Mouse (Mus musculus): ENCODE measurements around the gene Atp1a1. TPM values are rescaled to one million over a fixed set of nuclear protein-coding genes. Genes with fewer than 3 reads are reported as not detected.

The Atp1a1 gene
- polyA plus RNA-seq, 1 experiment from 2014 or later = 270 TPM

GRCm38 (mm10) chr3:101611012-101611812 is 6.7 kb upstream of the Atp1a1 start:
- WGBS = 76% methylated on average over 8 of the region's 8 CpGs
- ATAC-seq (replicated peaks; ENCODE audit: insufficient number of reproducible peaks, insufficient read depth, low FRiP score, low read depth) = no peak
- Histone ChIP-seq H3K9ac (no peak overlapping the region), H3K4me1 (replicated peaks) (peaks cover 3% of the 10 kb centered on the region; the same call in 1 of the 2 replicates), H3K4me3 (no peak overlapping the region), H3K4me2 (no peak overlapping the region), H3K27ac (no peak overlapping the region), H3K9me3 (replicated peaks) (no peaks in the 10 kb centered on the region), H3K36me3 (no peaks in the 10 kb centered on the region), H3K27me3 (no peaks in the 10 kb centered on the region)

DNA sequence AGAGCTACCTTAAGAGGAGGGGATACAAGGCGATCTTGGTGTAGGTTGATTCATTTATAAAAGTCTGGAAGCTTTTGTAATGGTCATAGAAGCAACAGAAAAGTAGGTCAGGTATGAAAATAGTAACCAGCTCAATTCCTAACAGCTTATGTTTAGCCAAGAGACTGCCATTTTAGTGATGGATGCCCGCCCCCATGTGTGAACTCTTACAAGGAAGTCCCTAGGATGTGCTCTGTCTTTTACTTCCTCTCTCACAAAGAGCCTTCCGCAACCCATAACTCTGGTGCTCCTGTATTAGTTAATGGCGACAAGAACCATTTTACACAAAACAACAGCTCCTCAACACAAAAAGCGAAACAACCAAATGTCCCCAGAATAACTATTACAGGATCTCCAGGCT is 4.8 kb upstream of the Atp1a1 start:
- Histone ChIP-seq H3K9ac (no peak overlapping the region), H3K36me3 (no peaks in the 10 kb centered on the region), H3K4me2 (no peak overlapping the region), H3K27me3 (no peaks in the 10 kb centered on the region), H3K4me3 (no peak overlapping the region), H3K27ac (no peak overlapping the region), H3K4me1 (replicated peaks) (peaks cover 11% of the 10 kb centered on the region; the same call in 1 of the 2 replicates), H3K9me3 (replicated peaks) (no peaks in the 10 kb centered on the region)
- no peak for ATAC-seq (replicated peaks; ENCODE audit: insufficient number of reproducible peaks, insufficient read depth, low FRiP score, low read depth)
- 87% methylated on average over 5 of the region's 5 CpGs for WGBS

GRCm38 (mm10) chr3:101606861-101607455 is 2.5 kb upstream of the Atp1a1 start:
- ATAC-seq (replicated peaks; ENCODE audit: insufficient number of reproducible peaks, insufficient read depth, low FRiP score, low read depth) = no peak
- Histone ChIP-seq H3K9ac (no peak overlapping the region), H3K4me3 (no peak overlapping the region), H3K4me1 (replicated peaks) (peaks cover 18% of the 10 kb centered on the region), H3K27me3 (no peaks in the 10 kb centered on the region), H3K36me3 (no peaks in the 10 kb centered on the region), H3K9me3 (replicated peaks) (no peaks in the 10 kb centered on the region), H3K4me2 (no peak overlapping the region), H3K27ac (no peak overlapping the region)
- 77% methylated on average over 7 of the region's 7 CpGs for WGBS

- no peak overlapping the region for H3K4me2 ChIP-seq
- 19% methylated on average over 2 of the region's 2 CpGs for WGBS
- no peak for ATAC-seq (replicated peaks; ENCODE audit: insufficient number of reproducible peaks, insufficient read depth, low FRiP score, low read depth)
These were observed 1.2 kb upstream of the Atp1a1 start for GRCm38 (mm10) chr3:101605721-101606120.

DNA sequence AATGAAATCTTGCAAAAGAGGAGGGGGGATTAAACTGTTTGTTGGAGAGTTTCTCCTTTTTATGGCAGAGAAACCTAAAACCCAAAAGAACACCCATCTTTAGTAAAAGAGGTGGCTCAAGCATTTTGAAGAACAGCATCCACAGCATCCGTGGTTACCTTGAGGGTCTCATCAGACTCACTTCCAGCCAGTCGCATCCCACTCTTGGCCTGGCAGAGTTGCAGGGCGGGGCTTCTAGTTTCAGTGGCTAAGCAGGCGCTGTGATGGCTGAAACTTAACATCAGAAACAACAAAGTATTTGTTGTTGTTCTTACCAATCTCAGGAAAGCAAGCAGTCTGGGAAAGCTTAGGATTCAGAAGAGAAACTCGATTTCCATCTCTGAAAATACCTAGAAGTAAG is 807 bp upstream of the Atp1a1 start:
- H3K36me3 ChIP-seq = no peaks in the 10 kb centered on the region
- WGBS = 19% methylated on average over 5 of the region's 5 CpGs
- no peaks in the 10 kb centered on the region for H3K27me3 ChIP-seq
- peak overlapping the region; percentile 89 for H3K4me3 ChIP-seq
- H3K9me3 ChIP-seq (replicated peaks) = no peaks in the 10 kb centered on the region
- no peak for ATAC-seq (replicated peaks; ENCODE audit: insufficient number of reproducible peaks, insufficient read depth, low FRiP score, low read depth)
- peak overlapping the region; percentile 100; the same call in 1 of the 2 replicates for H3K27ac ChIP-seq
- H3K4me1 ChIP-seq (replicated peaks) = peaks cover 34% of the 10 kb centered on the region
- H3K4me2 ChIP-seq = peak overlapping the region; percentile 91
- H3K9ac ChIP-seq = peak overlapping the region; percentile 99; the same call in 1 of the 2 replicates

More at GRCm38 (mm10) chr3:101605721-101606120, 1.2 kb upstream of the Atp1a1 start:
- Histone ChIP-seq H3K4me3 (no peak overlapping the region), H3K9me3 (replicated peaks) (no peaks in the 10 kb centered on the region), H3K27me3 (no peaks in the 10 kb centered on the region), H3K27ac (peak overlapping the region; percentile 100; the same call in 1 of the 2 replicates), H3K4me1 (replicated peaks) (peaks cover 29% of the 10 kb centered on the region), H3K9ac (no peak overlapping the region), H3K36me3 (no peaks in the 10 kb centered on the region)

DNA sequence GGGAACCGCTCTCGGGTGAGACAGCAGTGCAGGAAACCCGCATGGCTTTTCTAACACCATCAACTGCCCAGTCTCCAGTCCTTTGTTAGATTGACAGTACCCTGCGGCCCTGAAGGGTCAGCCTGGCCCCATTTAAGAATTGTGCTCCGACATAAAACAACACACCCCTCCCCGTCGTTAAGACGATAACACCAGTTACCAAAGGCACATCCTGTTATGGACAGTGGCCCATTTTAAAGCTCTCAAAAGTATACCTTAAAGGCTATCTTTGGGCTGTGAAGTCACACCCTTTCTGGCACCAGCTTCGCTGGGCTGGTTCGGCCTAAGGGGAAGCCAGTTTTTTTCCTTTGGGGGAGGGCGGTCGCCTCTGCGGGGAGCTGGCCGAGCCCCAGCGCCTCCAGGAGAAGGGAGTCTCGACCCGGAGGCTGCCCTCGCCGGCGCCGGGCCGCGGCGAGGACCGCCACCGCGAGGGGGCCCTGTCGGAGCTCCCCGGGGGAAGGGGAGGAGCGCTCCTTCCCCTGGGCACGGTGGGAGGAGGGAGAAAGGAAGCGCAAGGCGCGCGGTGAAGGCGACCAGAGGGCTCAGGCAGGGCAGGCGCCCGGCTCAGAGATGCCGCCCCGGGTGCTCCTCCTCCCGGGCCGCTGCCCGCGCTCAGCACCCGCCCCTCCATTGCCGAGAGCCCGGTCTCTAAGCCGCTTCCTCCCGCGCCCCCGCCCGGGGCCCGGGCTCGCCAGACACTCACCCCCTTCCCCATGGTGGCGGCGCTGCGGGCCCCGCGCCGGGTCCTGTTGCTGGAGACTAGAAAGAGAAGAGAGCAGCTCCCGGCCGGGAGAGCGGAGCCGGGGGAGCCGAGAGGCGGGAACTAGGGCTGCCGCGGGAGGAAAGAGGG is 579 bp downstream of the Atp1a1 start:
- peak; percentile 75 for ATAC-seq (replicated peaks; ENCODE audit: insufficient number of reproducible peaks, insufficient read depth, low FRiP score, low read depth)
- peak overlapping the region; percentile 100 for H3K27ac ChIP-seq
- H3K4me3 ChIP-seq = peak overlapping the region; percentile 89
- peaks cover 47% of the 10 kb centered on the region for H3K4me1 ChIP-seq (replicated peaks)
- H3K9me3 ChIP-seq (replicated peaks) = no peaks in the 10 kb centered on the region
- peak overlapping the region; percentile 99 for H3K9ac ChIP-seq
- H3K4me2 ChIP-seq = peak overlapping the region; percentile 91
- H3K27me3 ChIP-seq = no peaks in the 10 kb centered on the region
- H3K36me3 ChIP-seq = no peaks in the 10 kb centered on the region
- WGBS = under 1% methylated on average over 58 of the region's 68 CpGs

GRCm38 (mm10) chr3:101603194-101603593 is 1.3 kb downstream of the Atp1a1 start:
- Histone ChIP-seq H3K27me3 (no peaks in the 10 kb centered on the region), H3K9ac (peak overlapping the region; percentile 99), H3K4me1 (replicated peaks) (peaks cover 54% of the 10 kb centered on the region), H3K36me3 (no peaks in the 10 kb centered on the region), H3K9me3 (replicated peaks) (no peaks in the 10 kb centered on the region), H3K4me3 (peak overlapping the region; percentile 89), H3K4me2 (peak overlapping the region; percentile 91), H3K27ac (peak overlapping the region; percentile 100)
- ATAC-seq (replicated peaks; ENCODE audit: insufficient number of reproducible peaks, insufficient read depth, low FRiP score, low read depth) = no peak
- 16% methylated on average over 7 of the region's 7 CpGs for whole genome bisulfite sequencing

DNA sequence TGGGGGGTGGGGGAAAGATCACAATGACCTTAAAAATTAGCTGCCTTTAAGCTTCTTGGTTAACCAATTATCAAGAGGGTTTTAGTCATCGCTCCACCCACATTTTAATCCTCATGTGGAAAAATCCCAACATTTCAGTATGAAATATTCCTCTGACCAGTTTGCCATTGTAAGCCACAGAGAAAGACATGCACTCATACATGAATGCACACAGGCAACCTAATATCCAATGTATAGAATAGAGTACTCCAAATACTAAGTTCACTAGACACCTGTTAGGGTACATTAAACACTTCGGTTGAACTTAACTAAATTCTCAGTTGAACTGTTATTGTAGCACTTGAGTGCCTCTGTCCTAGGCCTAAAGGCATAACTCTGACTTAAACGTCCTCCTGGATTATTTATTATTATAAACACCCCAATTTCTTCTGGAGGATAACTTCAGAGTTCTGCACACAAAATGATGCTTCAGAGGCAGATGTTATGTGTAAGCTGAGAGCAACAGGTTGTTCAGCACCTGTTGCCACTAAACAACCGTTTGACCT is 1.9 kb downstream of the Atp1a1 start:
- H3K9ac ChIP-seq = peak overlapping the region; percentile 99
- H3K9me3 ChIP-seq (replicated peaks) = no peaks in the 10 kb centered on the region
- H3K4me3 ChIP-seq = peak overlapping the region; percentile 89
- H3K27me3 ChIP-seq = no peaks in the 10 kb centered on the region
- H3K4me2 ChIP-seq = peak overlapping the region; percentile 91
- WGBS = 36% methylated on average over 4 of the region's 4 CpGs
- H3K27ac ChIP-seq = peak overlapping the region; percentile 100
- no peak for ATAC-seq (replicated peaks; ENCODE audit: insufficient number of reproducible peaks, insufficient read depth, low FRiP score, low read depth)
- peaks cover 60% of the 10 kb centered on the region for H3K4me1 ChIP-seq (replicated peaks)
- no peaks in the 10 kb centered on the region for H3K36me3 ChIP-seq

GRCm38 (mm10) chr3:101601687-101602086 is 2.8 kb downstream of the Atp1a1 start:
- peak overlapping the region; percentile 100 for H3K27ac ChIP-seq

GRCm38 (mm10) chr3:101601003-101601525 is 3.4 kb downstream of the Atp1a1 start:
- H3K9me3 ChIP-seq (replicated peaks) = no peaks in the 10 kb centered on the region
- peaks cover 75% of the 10 kb centered on the region for H3K4me1 ChIP-seq (replicated peaks)
- ATAC-seq (replicated peaks; ENCODE audit: insufficient number of reproducible peaks, insufficient read depth, low FRiP score, low read depth) = no peak
- H3K4me3 ChIP-seq = peak overlapping the region; percentile 89
- H3K9ac ChIP-seq = peak overlapping the region; percentile 99
- no peaks in the 10 kb centered on the region for H3K27me3 ChIP-seq
- WGBS = 22% methylated on average over 8 of the region's 8 CpGs
- no peaks in the 10 kb centered on the region for H3K36me3 ChIP-seq
- peak overlapping the region; percentile 100 for H3K27ac ChIP-seq
- peak overlapping the region; percentile 91 for H3K4me2 ChIP-seq

More at GRCm38 (mm10) chr3:101601687-101602086, 2.8 kb downstream of the Atp1a1 start:
- Histone ChIP-seq H3K4me2 (peak overlapping the region; percentile 91), H3K9ac (peak overlapping the region; percentile 99), H3K9me3 (replicated peaks) (no peaks in the 10 kb centered on the region), H3K4me1 (replicated peaks) (peaks cover 69% of the 10 kb centered on the region), H3K4me3 (peak overlapping the region; percentile 89), H3K27me3 (no peaks in the 10 kb centered on the region), H3K36me3 (no peaks in the 10 kb centered on the region)
- 11% methylated on average over 4 of the region's 4 CpGs for WGBS
- ATAC-seq (replicated peaks; ENCODE audit: insufficient number of reproducible peaks, insufficient read depth, low FRiP score, low read depth) = no peak
